Mouse (Mus musculus) hindbrain, embryonic 12.5 days (tissue): ENCODE results near the gene Ddx4. TPM values are rescaled to one million over a fixed set of nuclear protein-coding genes. Genes with fewer than 3 reads are reported as not detected.
"Not testable (repeated sequence)": the region's sequence is repeated elsewhere in the genome, so short reads cannot be mapped to it uniquely, and the experiment has no call there.

ENCODE experiments used
- ATAC-seq: fragments of 200-750 bp; cut with Nextera tagmentation; 2 replicates; pipeline ENCODE4 v1.8.0; 2017; ENCODE audit warnings: moderate TSS enrichment; ENCODE audit not compliant: low FRiP score
- H3K27ac ChIP-seq: fragments of 300-500 bp; sonication (generic); 2 replicates; pipeline ENCODE4 v1.5.1; 2016; ENCODE audit warnings: mild to moderate bottlenecking
- H3K27me3 ChIP-seq: fragments of 300-500 bp; sonication (generic); 2 replicates; pipeline ENCODE4 v1.6.1; 2016; ENCODE audit warnings: mild to moderate bottlenecking
- H3K36me3 ChIP-seq: fragments of 300-500 bp; sonication (generic); 2 replicates; pipeline ENCODE4 v1.6.1; 2016; ENCODE audit warnings: mild to moderate bottlenecking
- H3K4me1 ChIP-seq: fragments of 300-500 bp; sonication (generic); 2 replicates; pipeline ENCODE4 v1.6.1; 2016
- H3K4me2 ChIP-seq: fragments of 300-500 bp; sonication (generic); replicated peaks from 2 replicates; pipeline ENCODE4 v1.6.1; 2016; ENCODE audit warnings: mild to moderate bottlenecking
- H3K4me3 ChIP-seq: fragments of 300-500 bp; sonication (generic); 2 replicates; pipeline ENCODE4 v1.5.1; 2016; ENCODE audit warnings: mild to moderate bottlenecking
- H3K9ac ChIP-seq: fragments of 300-500 bp; sonication (generic); 2 replicates; pipeline ENCODE4 v1.6.1; 2016; ENCODE audit warnings: mild to moderate bottlenecking, moderate library complexity
- H3K9me3 ChIP-seq: fragments of 300-500 bp; sonication (generic); replicated peaks from 2 replicates; pipeline ENCODE4 v1.6.1; 2016; ENCODE audit warnings: mild to moderate bottlenecking
- WGBS: fragments of 180-500 bp; shearing (Covaris S2); methylation state at CpG from one replicate; pipeline ENCODE4 v1.1.7; 2016; 5-methylcytosine and 5-hydroxymethylcytosine counted together
- polyA plus RNA-seq: library from polyadenylated mRNA; unstranded; fragments of >200 nt; fragmentation: Nextera tagmentation; extraction: Ambion mirVana; gene quantifications from 2 replicates; pipeline ENCODE4 v1.2.1, GENCODE M21; 2016

The Ddx4 gene
- polyA plus RNA-seq, 1 experiment from 2014 or later, result 0.71 TPM

DNA sequence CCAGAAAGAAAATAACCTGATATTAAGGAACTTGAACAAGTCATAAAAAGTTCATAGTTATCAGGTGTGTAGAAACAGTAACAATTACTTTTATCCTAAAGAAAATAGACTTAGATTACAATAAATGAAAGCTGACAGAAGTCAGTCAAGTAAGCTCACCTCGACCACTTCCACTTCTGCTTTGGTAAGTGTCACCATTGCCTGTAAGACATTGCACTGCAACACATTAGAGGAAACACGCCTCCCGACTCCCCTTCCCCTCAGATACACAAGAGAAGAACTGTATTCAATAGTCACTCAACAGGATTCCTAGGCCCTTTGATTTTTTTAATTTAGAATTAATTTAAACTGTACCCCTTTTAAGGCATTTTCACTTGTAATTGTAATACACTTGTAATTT is 27.7 kb downstream of the Ddx4 start:
- H3K9ac ChIP-seq, result no peak overlapping the region
- H3K27ac ChIP-seq, result no peak overlapping the region
- no peak for ATAC-seq
- no peak overlapping the region for H3K4me3 ChIP-seq
- H3K27me3 ChIP-seq, result no peaks in the 10 kb centered on the region
- no peaks in the 10 kb centered on the region for H3K9me3 ChIP-seq
- H3K4me1 ChIP-seq, result no peaks in the 10 kb centered on the region
- WGBS, result 81% methylated on average over 3 of the region's 3 CpGs
- H3K36me3 ChIP-seq, result no peaks in the 10 kb centered on the region
- no peak overlapping the region for H3K4me2 ChIP-seq

GRCm38 (mm10) chr13:112623656-112624055 is 28.6 kb downstream of the Ddx4 start:
- no peaks in the 10 kb centered on the region for H3K36me3 ChIP-seq
- H3K4me3 ChIP-seq, result no peak overlapping the region
- H3K27me3 ChIP-seq, result no peaks in the 10 kb centered on the region
- no peaks in the 10 kb centered on the region for H3K4me1 ChIP-seq
- 64% methylated on average over 7 of the region's 7 CpGs for WGBS
- no peak overlapping the region for H3K4me2 ChIP-seq
- H3K9me3 ChIP-seq, result no peaks in the 10 kb centered on the region
- H3K9ac ChIP-seq, result no peak overlapping the region
- ATAC-seq, result no peak
- H3K27ac ChIP-seq, result no peak overlapping the region

- 87% methylated on average over 3 of the region's 3 CpGs for WGBS
- Histone ChIP-seq H3K27ac (no peak overlapping the region), H3K27me3 (no peaks in the 10 kb centered on the region), H3K9me3 (no peaks in the 10 kb centered on the region), H3K4me1 (no peaks in the 10 kb centered on the region), H3K36me3 (no peaks in the 10 kb centered on the region), H3K4me2 (no peak overlapping the region), H3K4me3 (no peak overlapping the region), H3K9ac (no peak overlapping the region)
- ATAC-seq, result no peak
Measured at GRCm38 (mm10) chr13:112621592-112621991, 30.7 kb downstream of the Ddx4 start.

- H3K27ac ChIP-seq, result no peak overlapping the region
- 89% methylated on average over 3 of the region's 3 CpGs for WGBS
- no peak for ATAC-seq
- H3K4me1 ChIP-seq, result no peaks in the 10 kb centered on the region
- H3K27me3 ChIP-seq, result no peaks in the 10 kb centered on the region
- H3K4me2 ChIP-seq, result no peak overlapping the region
- H3K4me3 ChIP-seq, result no peak overlapping the region
- no peak overlapping the region for H3K9ac ChIP-seq
- H3K9me3 ChIP-seq, result no peaks in the 10 kb centered on the region
- no peaks in the 10 kb centered on the region for H3K36me3 ChIP-seq
Measured at GRCm38 (mm10) chr13:112608606-112609005, 43.7 kb downstream of the Ddx4 start.

- Histone ChIP-seq H3K27me3 (no peaks in the 10 kb centered on the region), H3K36me3 (no peaks in the 10 kb centered on the region), H3K9ac (no peak overlapping the region), H3K9me3 (no peaks in the 10 kb centered on the region), H3K27ac (no peak overlapping the region), H3K4me2 (no peak overlapping the region), H3K4me1 (no peaks in the 10 kb centered on the region), H3K4me3 (no peak overlapping the region)
- no peak for ATAC-seq
- 77% methylated on average over 4 of the region's 4 CpGs for WGBS
Measured at GRCm38 (mm10) chr13:112604411-112604810, 47.9 kb downstream of the Ddx4 start.

DNA sequence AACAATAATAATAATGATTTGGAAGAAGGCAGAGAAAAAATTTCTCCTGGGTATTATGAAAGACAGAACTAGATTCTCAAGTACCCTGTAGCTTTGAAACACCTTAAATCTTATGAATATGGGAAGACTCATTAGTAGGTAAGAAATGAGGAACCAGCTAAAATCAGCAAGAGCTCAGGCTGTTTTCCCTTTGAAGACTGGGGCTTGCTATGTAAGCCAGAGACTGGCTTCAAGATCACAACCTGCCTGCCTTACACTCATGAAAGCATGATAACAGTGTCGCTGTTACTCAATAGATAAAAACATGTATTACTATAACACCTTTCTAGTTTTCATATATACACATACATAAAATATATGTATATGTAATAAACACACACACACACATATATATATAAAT is 48.4 kb downstream of the Ddx4 start:
- ATAC-seq, result no peak
- no peaks in the 10 kb centered on the region for H3K4me1 ChIP-seq
- H3K9me3 ChIP-seq, result no peaks in the 10 kb centered on the region
- H3K4me2 ChIP-seq, result no peak overlapping the region
- no peak overlapping the region for H3K27ac ChIP-seq
- no peaks in the 10 kb centered on the region for H3K27me3 ChIP-seq
- no peaks in the 10 kb centered on the region for H3K36me3 ChIP-seq
- H3K4me3 ChIP-seq, result no peak overlapping the region
- no peak overlapping the region for H3K9ac ChIP-seq
- 90% methylated on average over 1 of the region's 1 CpGs for WGBS

DNA sequence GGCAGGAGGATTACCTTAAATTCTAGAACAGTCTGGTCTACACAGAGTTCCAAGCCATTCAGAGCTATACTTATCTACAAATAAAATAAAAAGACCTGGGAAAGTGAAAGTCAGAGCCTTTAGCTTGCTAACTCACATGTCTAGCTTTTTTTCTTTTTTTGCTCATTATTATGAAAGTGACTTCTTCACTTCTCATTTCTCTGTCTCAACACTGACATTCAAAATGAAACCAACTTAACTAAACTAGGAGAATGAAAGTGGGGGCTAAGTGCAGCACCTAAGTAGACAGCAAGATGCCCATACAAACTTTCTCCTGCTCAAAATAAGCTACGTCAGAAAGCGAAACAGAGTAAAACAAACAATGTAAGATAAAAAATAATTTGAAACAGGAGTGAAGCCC is 49.7 kb downstream of the Ddx4 start:
- Histone ChIP-seq H3K4me1 (no peaks in the 10 kb centered on the region), H3K4me3 (no peak overlapping the region), H3K9ac (no peak overlapping the region), H3K27ac (no peak overlapping the region), H3K27me3 (no peaks in the 10 kb centered on the region), H3K4me2 (no peak overlapping the region), H3K9me3 (no peaks in the 10 kb centered on the region), H3K36me3 (no peaks in the 10 kb centered on the region)
- no peak for ATAC-seq
- WGBS, result 93% methylated on average over 2 of the region's 2 CpGs

DNA sequence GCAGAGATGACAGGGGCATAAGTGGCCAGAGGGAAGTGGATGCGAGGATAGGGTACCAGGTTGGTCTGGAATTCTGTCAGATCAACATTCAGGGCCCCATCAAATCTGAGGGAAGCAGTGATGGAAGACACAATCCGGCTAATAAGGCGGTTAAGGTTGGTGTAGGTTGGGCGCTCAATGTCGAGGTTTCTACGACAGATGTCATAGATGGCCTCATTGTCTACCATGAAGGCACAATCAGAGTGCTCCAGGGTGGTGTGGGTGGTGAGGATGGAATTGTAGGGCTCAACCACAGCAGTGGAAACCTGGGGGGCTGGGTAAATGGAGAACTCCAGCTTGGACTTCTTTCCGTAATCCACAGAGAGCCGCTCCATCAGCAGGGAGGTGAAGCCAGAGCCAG is 58.0 kb downstream of the Ddx4 start, which contains the start of gene Il31ra:
Gene Il31ra (minus strand): TSS at position 101 of the 400 bp plus-strand sequence.
- not testable (repeated sequence) for H3K27me3 ChIP-seq, H3K4me3 ChIP-seq, H3K27ac ChIP-seq, H3K36me3 ChIP-seq, H3K9me3 ChIP-seq, H3K4me1 ChIP-seq, H3K9ac ChIP-seq, ATAC-seq, H3K4me2 ChIP-seq
- WGBS, result 98% methylated on average over 6 of the region's 8 CpGs

- Histone ChIP-seq H3K9ac (no peak overlapping the region), H3K27me3 (no peaks in the 10 kb centered on the region), H3K4me2 (no peak overlapping the region), H3K4me1 (no peaks in the 10 kb centered on the region), H3K27ac (no peak overlapping the region), H3K9me3 (no peaks in the 10 kb centered on the region), H3K4me3 (no peak overlapping the region), H3K36me3 (no peaks in the 10 kb centered on the region)
- no peak for ATAC-seq
- 62% methylated on average over 2 of the region's 2 CpGs for WGBS
Measured at GRCm38 (mm10) chr13:112590254-112590653, 62.0 kb downstream of the Ddx4 start.

DNA sequence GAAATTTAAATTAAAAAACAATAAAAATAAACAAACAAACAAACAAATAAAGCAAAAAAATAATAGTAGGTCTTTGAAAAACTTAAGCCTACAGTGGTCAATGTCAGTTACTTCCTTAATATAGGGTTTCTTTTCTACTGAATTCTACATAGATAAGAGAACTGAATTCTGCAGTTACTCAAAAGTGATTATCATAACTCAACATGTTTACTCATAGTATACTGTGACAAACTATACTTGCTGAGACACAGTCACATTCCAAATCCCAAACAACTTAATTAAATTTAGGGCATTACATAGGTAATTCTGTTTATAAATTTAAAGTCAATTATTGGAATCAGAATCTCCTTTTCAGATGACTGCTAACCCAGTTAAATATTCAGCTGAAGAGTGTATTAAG is 62.6 kb downstream of the Ddx4 start:
- Histone ChIP-seq H3K27ac (no peak overlapping the region), H3K4me2 (no peak overlapping the region), H3K9me3 (no peaks in the 10 kb centered on the region), H3K27me3 (no peaks in the 10 kb centered on the region), H3K4me1 (no peaks in the 10 kb centered on the region), H3K36me3 (no peaks in the 10 kb centered on the region), H3K4me3 (no peak overlapping the region), H3K9ac (no peak overlapping the region)
- no peak for ATAC-seq

DNA sequence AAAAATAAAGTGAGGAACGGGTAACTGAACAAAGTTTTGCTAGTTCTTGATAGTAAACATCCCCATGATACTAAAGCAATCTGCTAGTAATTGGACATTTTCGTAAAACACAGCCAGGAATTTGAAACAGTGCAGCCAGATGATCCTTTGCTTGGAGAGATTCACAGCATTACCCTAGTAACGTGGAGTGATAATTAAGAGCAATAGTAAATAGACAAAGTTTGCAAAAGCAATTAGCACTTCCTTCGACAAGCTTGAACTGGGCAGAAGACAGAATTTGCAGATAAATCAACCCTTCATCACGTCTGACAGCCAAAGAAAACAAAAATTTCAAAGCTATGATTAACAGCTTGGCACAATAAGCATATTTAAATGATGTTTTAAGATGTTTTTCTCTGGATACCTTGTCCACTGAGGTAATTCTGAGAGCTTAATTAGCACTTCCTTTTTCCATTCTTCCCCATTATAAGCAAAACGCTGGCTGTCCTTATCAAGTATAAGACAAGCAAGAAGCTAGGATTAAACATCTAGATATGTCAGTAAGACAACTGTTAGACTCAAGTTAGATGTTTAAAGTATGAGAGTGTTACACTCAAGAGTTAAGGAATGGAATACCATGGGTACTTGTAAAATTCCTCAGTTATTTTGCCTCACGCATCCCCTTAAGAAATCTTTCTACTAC is 67.6 kb downstream of the Ddx4 start:
- Histone ChIP-seq H3K9ac (no peak overlapping the region), H3K27me3 (no peaks in the 10 kb centered on the region), H3K27ac (no peak overlapping the region), H3K4me1 (no peaks in the 10 kb centered on the region), H3K9me3 (no peaks in the 10 kb centered on the region), H3K4me2 (no peak overlapping the region), H3K4me3 (no peak overlapping the region), H3K36me3 (no peaks in the 10 kb centered on the region)
- WGBS, result 71% methylated on average over 7 of the region's 7 CpGs
- ATAC-seq, result no peak

GRCm38 (mm10) chr13:112582291-112582690 is 70.0 kb downstream of the Ddx4 start:
- Histone ChIP-seq H3K36me3 (no peaks in the 10 kb centered on the region), H3K27ac (no peak overlapping the region), H3K9me3 (no peaks in the 10 kb centered on the region), H3K4me2 (no peak overlapping the region), H3K27me3 (no peaks in the 10 kb centered on the region), H3K9ac (no peak overlapping the region), H3K4me1 (no peaks in the 10 kb centered on the region), H3K4me3 (no peak overlapping the region)
- ATAC-seq, result no peak
- 90% methylated on average over 8 of the region's 8 CpGs for WGBS

- Histone ChIP-seq H3K27me3 (no peaks in the 10 kb centered on the region), H3K9ac (no peak overlapping the region), H3K36me3 (no peaks in the 10 kb centered on the region), H3K27ac (no peak overlapping the region), H3K4me1 (no peaks in the 10 kb centered on the region), H3K9me3 (no peaks in the 10 kb centered on the region), H3K4me2 (no peak overlapping the region), H3K4me3 (no peak overlapping the region)
- 78% methylated on average over 3 of the region's 3 CpGs for WGBS
- no peak for ATAC-seq
Measured at GRCm38 (mm10) chr13:112581796-112582195, 70.5 kb downstream of the Ddx4 start.
